Mouse (Mus musculus): ENCODE measurements around the gene Pitpnm3. TPM values are rescaled to one million over a fixed set of nuclear protein-coding genes. Genes with fewer than 3 reads are reported as not detected.

Pitpnm3 gene
- polyA plus RNA-seq, 1 experiment from 2014 or later: 8.5 TPM

- Histone ChIP-seq H3K27ac (ENCODE audit: low read length) (no peak overlapping the region), H3K9me3 (ENCODE audit: low read length) (no peaks in the 10 kb centered on the region), H3K9ac (replicated peaks; ENCODE audit: low read depth) (no peak overlapping the region), H3K4me2 (replicated peaks; ENCODE audit: low read depth, low read length) (no peak overlapping the region), H3K4me1 (ENCODE audit: insufficient read depth, low read depth, low read length) (no peaks in the 10 kb centered on the region), H3K36me3 (ENCODE audit: insufficient read depth, low read length) (no peaks in the 10 kb centered on the region), H3K4me3 (ENCODE audit: low read depth, low read length) (no peak overlapping the region), H3K27me3 (replicated peaks; ENCODE audit: insufficient read depth, low read length) (no peaks in the 10 kb centered on the region)
- no peak for ATAC-seq
- TF ChIP-seq EP300 (IDR thresholded peaks at IDR 0.05) (no peak), CTCF (IDR thresholded peaks at IDR 0.05) (no peak)
- WGBS: 42% methylated on average over 11 of the region's 11 CpGs
- no peak for DNase-seq (ENCODE audit: low spot score)
Measured at GRCm38 (mm10) chr11:72086251-72087046, 49.1 kb downstream of the Pitpnm3 start.

- ATAC-seq (no peak), DNase-seq (ENCODE audit: low spot score) (no peak)
- Histone ChIP-seq H3K4me1 (ENCODE audit: insufficient read depth, low read depth, low read length) (no peaks in the 10 kb centered on the region), H3K4me2 (replicated peaks; ENCODE audit: low read depth, low read length) (no peak overlapping the region), H3K9ac (replicated peaks; ENCODE audit: low read depth) (no peak overlapping the region), H3K9me3 (ENCODE audit: low read length) (no peaks in the 10 kb centered on the region), H3K4me3 (ENCODE audit: low read depth, low read length) (no peak overlapping the region), H3K36me3 (ENCODE audit: insufficient read depth, low read length) (no peaks in the 10 kb centered on the region), H3K27me3 (replicated peaks; ENCODE audit: insufficient read depth, low read length) (no peaks in the 10 kb centered on the region), H3K27ac (ENCODE audit: low read length) (no peak overlapping the region)
- WGBS: 92% methylated on average over 15 of the region's 15 CpGs
- TF ChIP-seq EP300 (IDR thresholded peaks at IDR 0.05): no peak
- TF ChIP-seq CTCF (IDR thresholded peaks at IDR 0.05): no peak
Measured at GRCm38 (mm10) chr11:72084337-72084736, 51.2 kb downstream of the Pitpnm3 start.

- WGBS: 79% methylated on average over 4 of the region's 4 CpGs
- ATAC-seq: peak; percentile 47; the same call in 1 of the 2 replicates
- TF ChIP-seq CTCF (IDR thresholded peaks at IDR 0.05): no peak
- TF ChIP-seq EP300 (IDR thresholded peaks at IDR 0.05): no peak
- H3K9me3 ChIP-seq (ENCODE audit: low read length): no peaks in the 10 kb centered on the region
- no peak for DNase-seq (ENCODE audit: low spot score)
- H3K27me3 ChIP-seq (replicated peaks; ENCODE audit: insufficient read depth, low read length): no peaks in the 10 kb centered on the region
- no peaks in the 10 kb centered on the region for H3K36me3 ChIP-seq (ENCODE audit: insufficient read depth, low read length)
- H3K4me3 ChIP-seq (ENCODE audit: low read depth, low read length): no peak overlapping the region
- H3K27ac ChIP-seq (ENCODE audit: low read length): no peak overlapping the region
- no peak overlapping the region for H3K9ac ChIP-seq (replicated peaks; ENCODE audit: low read depth)
- no peaks in the 10 kb centered on the region for H3K4me1 ChIP-seq (ENCODE audit: insufficient read depth, low read depth, low read length)
- H3K4me2 ChIP-seq (replicated peaks; ENCODE audit: low read depth, low read length): no peak overlapping the region
Measured at GRCm38 (mm10) chr11:72082601-72083000, 53.0 kb downstream of the Pitpnm3 start.

DNA sequence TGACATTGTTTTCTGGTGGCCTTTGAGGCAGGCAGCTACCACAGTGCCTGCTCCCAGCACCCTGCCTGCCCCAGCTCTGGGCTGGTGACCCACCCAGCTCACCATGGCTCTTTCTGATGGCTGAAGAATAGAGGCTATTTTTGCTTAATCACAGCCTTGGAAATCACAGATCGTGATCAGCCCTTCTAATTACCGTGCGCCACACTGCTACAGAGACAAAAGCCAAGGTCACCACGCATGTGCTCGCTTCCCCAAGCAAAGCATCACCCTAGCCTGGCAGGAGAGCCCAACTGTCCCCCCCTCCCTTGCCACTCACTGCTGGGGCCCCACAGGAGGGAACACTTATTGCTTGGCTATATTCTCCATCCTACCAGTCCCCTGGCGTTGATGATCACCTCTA is 55.1 kb downstream of the Pitpnm3 start:
- 80% methylated on average over 6 of the region's 6 CpGs for WGBS
- no peaks in the 10 kb centered on the region for H3K9me3 ChIP-seq (ENCODE audit: low read length)
- H3K4me1 ChIP-seq (ENCODE audit: insufficient read depth, low read depth, low read length): no peaks in the 10 kb centered on the region
- no peak overlapping the region for H3K4me2 ChIP-seq (replicated peaks; ENCODE audit: low read depth, low read length)
- H3K36me3 ChIP-seq (ENCODE audit: insufficient read depth, low read length): no peaks in the 10 kb centered on the region
- DNase-seq (ENCODE audit: low spot score): no peak
- no peak overlapping the region for H3K9ac ChIP-seq (replicated peaks; ENCODE audit: low read depth)
- no peaks in the 10 kb centered on the region for H3K27me3 ChIP-seq (replicated peaks; ENCODE audit: insufficient read depth, low read length)
- no peak overlapping the region for H3K27ac ChIP-seq (ENCODE audit: low read length)
- no peak overlapping the region for H3K4me3 ChIP-seq (ENCODE audit: low read depth, low read length)
- TF ChIP-seq EP300 (IDR thresholded peaks at IDR 0.05) (no peak), CTCF (IDR thresholded peaks at IDR 0.05) (no peak)
- no peak for ATAC-seq

DNA sequence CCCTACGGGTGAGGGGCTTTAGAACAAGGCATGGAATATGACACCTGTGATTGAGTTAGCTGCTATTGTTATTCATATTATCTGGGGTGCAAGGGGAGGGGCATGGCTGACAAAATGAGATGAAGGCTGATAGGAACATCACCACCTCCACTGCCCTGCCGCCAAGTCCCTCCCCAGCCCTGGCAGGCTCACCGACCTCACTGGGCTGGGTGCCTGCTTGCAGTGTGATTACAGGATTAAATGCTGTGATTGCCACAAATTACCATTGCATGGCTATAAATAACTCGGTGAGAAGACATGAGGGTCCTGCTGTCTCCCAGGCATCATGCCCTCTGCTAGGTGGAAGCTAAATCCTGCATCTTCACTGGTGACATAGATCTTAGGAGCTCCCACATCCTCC is 56.9 kb downstream of the Pitpnm3 start:
- Histone ChIP-seq H3K9ac (replicated peaks; ENCODE audit: low read depth) (no peak overlapping the region), H3K27ac (ENCODE audit: low read length) (no peak overlapping the region), H3K4me1 (ENCODE audit: insufficient read depth, low read depth, low read length) (no peaks in the 10 kb centered on the region), H3K9me3 (ENCODE audit: low read length) (no peaks in the 10 kb centered on the region), H3K4me3 (ENCODE audit: low read depth, low read length) (no peak overlapping the region), H3K36me3 (ENCODE audit: insufficient read depth, low read length) (no peaks in the 10 kb centered on the region), H3K4me2 (replicated peaks; ENCODE audit: low read depth, low read length) (no peak overlapping the region), H3K27me3 (replicated peaks; ENCODE audit: insufficient read depth, low read length) (no peaks in the 10 kb centered on the region)
- ATAC-seq (no peak), DNase-seq (ENCODE audit: low spot score) (no peak)
- TF ChIP-seq CTCF (IDR thresholded peaks at IDR 0.05) (no peak), EP300 (IDR thresholded peaks at IDR 0.05) (no peak)
- WGBS: 47% methylated on average over 4 of the region's 4 CpGs

DNA sequence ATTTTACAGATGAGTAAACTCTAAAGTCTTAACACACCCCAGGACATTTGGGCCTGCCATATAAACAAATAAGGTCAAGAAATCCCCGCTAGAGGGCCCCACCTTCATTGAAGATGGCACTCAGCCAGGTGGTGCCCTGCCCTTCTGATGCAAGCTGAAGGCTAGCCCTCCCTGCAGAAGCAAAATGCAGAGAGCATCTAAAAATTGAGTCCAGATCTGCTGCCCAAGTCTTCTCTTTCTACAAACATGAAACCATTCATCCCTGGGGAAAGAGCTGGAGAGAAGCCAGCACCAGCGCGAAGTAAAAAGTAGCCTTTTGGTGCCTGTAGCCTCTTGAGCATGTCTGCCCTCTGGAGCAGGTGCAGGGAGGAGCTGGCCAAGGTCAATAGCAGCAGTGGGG is 57.5 kb downstream of the Pitpnm3 start:
- TF ChIP-seq CTCF (IDR thresholded peaks at IDR 0.05) (peak; percentile 23; the same call in 1 of the 2 replicates), EP300 (IDR thresholded peaks at IDR 0.05) (no peak)
- WGBS: 36% methylated on average over 3 of the region's 3 CpGs
- no peaks in the 10 kb centered on the region for H3K4me1 ChIP-seq (ENCODE audit: insufficient read depth, low read depth, low read length)
- H3K9me3 ChIP-seq (ENCODE audit: low read length): no peaks in the 10 kb centered on the region
- H3K27ac ChIP-seq (ENCODE audit: low read length): no peak overlapping the region
- H3K4me2 ChIP-seq (replicated peaks; ENCODE audit: low read depth, low read length): no peak overlapping the region
- no peak for ATAC-seq
- no peak overlapping the region for H3K9ac ChIP-seq (replicated peaks; ENCODE audit: low read depth)
- H3K27me3 ChIP-seq (replicated peaks; ENCODE audit: insufficient read depth, low read length): no peaks in the 10 kb centered on the region
- no peak overlapping the region for H3K4me3 ChIP-seq (ENCODE audit: low read depth, low read length)
- DNase-seq (ENCODE audit: low spot score): no peak
- no peaks in the 10 kb centered on the region for H3K36me3 ChIP-seq (ENCODE audit: insufficient read depth, low read length)

Data from lung, postnatal 0 days (tissue).